Mouse (Mus musculus): ENCODE results near the gene Arf5. TPM values are rescaled to one million over a fixed set of nuclear protein-coding genes. Genes with fewer than 3 reads are reported as not detected.

Arf5 gene
- polyA plus RNA-seq, 1 experiment from 2014 or later, result 289 TPM

- WGBS, result 55% methylated on average over 6 of the region's 6 CpGs
- DNase-seq (ENCODE audit: low spot score), result no peak
- no peak for ATAC-seq (replicated peaks; ENCODE audit: insufficient number of reproducible peaks, low FRiP score, low TSS enrichment, low read depth)
Observed at GRCm38 (mm10) chr6:28464630-28465029, 41.3 kb downstream of the Arf5 start.

GRCm38 (mm10) chr6:28470017-28470602 is 46.8 kb downstream of the Arf5 start:
- DNase-seq (ENCODE audit: low spot score), result no peak
- no peak overlapping the region for H3K4me2 ChIP-seq (ENCODE audit: low read depth, low read length)
- no peaks in the 10 kb centered on the region for H3K36me3 ChIP-seq (replicated peaks; ENCODE audit: control insufficient read depth, insufficient read depth, low read depth, low read length)
- no peak overlapping the region for H3K4me3 ChIP-seq (ENCODE audit: low read depth, low read length)
- H3K27me3 ChIP-seq (ENCODE audit: control insufficient read depth, insufficient read depth, low read length), result no peaks in the 10 kb centered on the region
- no peak overlapping the region for H3K9ac ChIP-seq (replicated peaks; ENCODE audit: low read length)
- H3K27ac ChIP-seq (replicated peaks; ENCODE audit: low read depth, low read length), result no peak overlapping the region
- no peak for ATAC-seq (replicated peaks; ENCODE audit: insufficient number of reproducible peaks, low FRiP score, low TSS enrichment, low read depth)
- WGBS, result 57% methylated on average over 4 of the region's 4 CpGs
- H3K9me3 ChIP-seq (replicated peaks; ENCODE audit: control insufficient read depth, low read length), result no peaks in the 10 kb centered on the region
- H3K4me1 ChIP-seq (ENCODE audit: control insufficient read depth, insufficient read depth, low read length), result no peaks in the 10 kb centered on the region

More at GRCm38 (mm10) chr6:28464630-28465029, 41.3 kb downstream of the Arf5 start:
- no peak overlapping the region for H3K4me3 ChIP-seq (ENCODE audit: low read depth, low read length)
- no peaks in the 10 kb centered on the region for H3K9me3 ChIP-seq (replicated peaks; ENCODE audit: control insufficient read depth, low read length)
- H3K9ac ChIP-seq (replicated peaks; ENCODE audit: low read length), result no peak overlapping the region
- no peaks in the 10 kb centered on the region for H3K36me3 ChIP-seq (replicated peaks; ENCODE audit: control insufficient read depth, insufficient read depth, low read depth, low read length)
- no peaks in the 10 kb centered on the region for H3K27me3 ChIP-seq (ENCODE audit: control insufficient read depth, insufficient read depth, low read length)
- no peak overlapping the region for H3K4me2 ChIP-seq (ENCODE audit: low read depth, low read length)
- no peaks in the 10 kb centered on the region for H3K4me1 ChIP-seq (ENCODE audit: control insufficient read depth, insufficient read depth, low read length)
- no peak overlapping the region for H3K27ac ChIP-seq (replicated peaks; ENCODE audit: low read depth, low read length)

- no peak for DNase-seq (ENCODE audit: low spot score)
- Histone ChIP-seq H3K36me3 (replicated peaks; ENCODE audit: control insufficient read depth, insufficient read depth, low read depth, low read length) (no peaks in the 10 kb centered on the region), H3K9me3 (replicated peaks; ENCODE audit: control insufficient read depth, low read length) (no peaks in the 10 kb centered on the region), H3K9ac (replicated peaks; ENCODE audit: low read length) (no peak overlapping the region), H3K4me2 (ENCODE audit: low read depth, low read length) (no peak overlapping the region), H3K27me3 (ENCODE audit: control insufficient read depth, insufficient read depth, low read length) (no peaks in the 10 kb centered on the region), H3K4me1 (ENCODE audit: control insufficient read depth, insufficient read depth, low read length) (no peaks in the 10 kb centered on the region), H3K4me3 (ENCODE audit: low read depth, low read length) (no peak overlapping the region), H3K27ac (replicated peaks; ENCODE audit: low read depth, low read length) (no peak overlapping the region)
- ATAC-seq (replicated peaks; ENCODE audit: insufficient number of reproducible peaks, low FRiP score, low TSS enrichment, low read depth), result no peak
- WGBS, result 78% methylated on average over 5 of the region's 5 CpGs
Observed at GRCm38 (mm10) chr6:28470621-28471020, 47.3 kb downstream of the Arf5 start.

GRCm38 (mm10) chr6:28471284-28472035 is 48.1 kb downstream of the Arf5 start:
- Histone ChIP-seq H3K36me3 (replicated peaks; ENCODE audit: control insufficient read depth, insufficient read depth, low read depth, low read length) (no peaks in the 10 kb centered on the region), H3K9me3 (replicated peaks; ENCODE audit: control insufficient read depth, low read length) (no peaks in the 10 kb centered on the region), H3K4me3 (ENCODE audit: low read depth, low read length) (no peak overlapping the region), H3K4me1 (ENCODE audit: control insufficient read depth, insufficient read depth, low read length) (no peaks in the 10 kb centered on the region), H3K27me3 (ENCODE audit: control insufficient read depth, insufficient read depth, low read length) (no peaks in the 10 kb centered on the region), H3K27ac (replicated peaks; ENCODE audit: low read depth, low read length) (no peak overlapping the region), H3K9ac (replicated peaks; ENCODE audit: low read length) (no peak overlapping the region), H3K4me2 (ENCODE audit: low read depth, low read length) (no peak overlapping the region)
- no peak for DNase-seq (ENCODE audit: low spot score)
- 86% methylated on average over 9 of the region's 9 CpGs for WGBS
- ATAC-seq (replicated peaks; ENCODE audit: insufficient number of reproducible peaks, low FRiP score, low TSS enrichment, low read depth), result no peak

- H3K4me1 ChIP-seq (ENCODE audit: control insufficient read depth, insufficient read depth, low read length), result no peaks in the 10 kb centered on the region
- DNase-seq (ENCODE audit: low spot score) (no peak), ATAC-seq (replicated peaks; ENCODE audit: insufficient number of reproducible peaks, low FRiP score, low TSS enrichment, low read depth) (no peak)
- no peak overlapping the region for H3K27ac ChIP-seq (replicated peaks; ENCODE audit: low read depth, low read length)
- H3K27me3 ChIP-seq (ENCODE audit: control insufficient read depth, insufficient read depth, low read length), result no peaks in the 10 kb centered on the region
- no peak overlapping the region for H3K4me2 ChIP-seq (ENCODE audit: low read depth, low read length)
- H3K36me3 ChIP-seq (replicated peaks; ENCODE audit: control insufficient read depth, insufficient read depth, low read depth, low read length), result no peaks in the 10 kb centered on the region
- WGBS, result 91% methylated on average over 4 of the region's 4 CpGs
- H3K9me3 ChIP-seq (replicated peaks; ENCODE audit: control insufficient read depth, low read length), result no peaks in the 10 kb centered on the region
- H3K9ac ChIP-seq (replicated peaks; ENCODE audit: low read length), result no peak overlapping the region
- H3K4me3 ChIP-seq (ENCODE audit: low read depth, low read length), result no peak overlapping the region
Observed at GRCm38 (mm10) chr6:28474211-28474610, 50.9 kb downstream of the Arf5 start.

- Histone ChIP-seq H3K9ac (replicated peaks; ENCODE audit: low read length) (no peak within 1 kb of the TSS), H3K4me3 (ENCODE audit: low read depth, low read length) (no peak within 1 kb of the TSS), H3K4me2 (ENCODE audit: low read depth, low read length) (no peak within 1 kb of the TSS), H3K27me3 (ENCODE audit: control insufficient read depth, insufficient read depth, low read length) (no peaks in the 10 kb centered on the region), H3K27ac (replicated peaks; ENCODE audit: low read depth, low read length) (no peak within 1 kb of the TSS), H3K4me1 (ENCODE audit: control insufficient read depth, insufficient read depth, low read length) (no peaks in the 10 kb centered on the region), H3K9me3 (replicated peaks; ENCODE audit: control insufficient read depth, low read length) (no peaks in the 10 kb centered on the region), H3K36me3 (replicated peaks; ENCODE audit: control insufficient read depth, insufficient read depth, low read depth, low read length) (no peaks in the 10 kb centered on the region)
- ATAC-seq (replicated peaks; ENCODE audit: insufficient number of reproducible peaks, low FRiP score, low TSS enrichment, low read depth) (no peak), DNase-seq (ENCODE audit: low spot score) (no peak)
- whole genome bisulfite sequencing, result 82% methylated on average over 5 of the region's 5 CpGs
Observed at GRCm38 (mm10) chr6:28474839-28475238, 51.5 kb downstream of the Arf5 start, which contains the start of gene Snd1. Snd1 (plus strand) TSS chr6:28475139.

Other genes with a start within 250 kb of the Arf5 start
- gene Zfp800, start 25.6 kb upstream of the Arf5 start, polyA plus RNA-seq (2014; fragmentation: Nextera tagmentation; extraction: Ambion mirVana), result 13.5 and 20.2 TPM in 2 replicates
- gene Fscn3, start 4.2 kb downstream of the Arf5 start, polyA plus RNA-seq (2014; fragmentation: Nextera tagmentation; extraction: Ambion mirVana), result not detected in 2 replicates
- gene Gcc1, start 4.8 kb downstream of the Arf5 start, polyA plus RNA-seq (2014; fragmentation: Nextera tagmentation; extraction: Ambion mirVana), result 7.4 and 8.2 TPM in 2 replicates
- not detected in 2 replicates for gene Pax4, start 25.8 kb downstream of the Arf5 start, polyA plus RNA-seq (2014; fragmentation: Nextera tagmentation; extraction: Ambion mirVana)
- gene Snd1, start 51.6 kb downstream of the Arf5 start, polyA plus RNA-seq (2014; fragmentation: Nextera tagmentation; extraction: Ambion mirVana), result 92.6 and 103 TPM in 2 replicates